Mouse (Mus musculus) bone marrow, adult 2 months (tissue): Measurements from ENCODE around the gene Tprn. TPM values are rescaled to one million over a fixed set of nuclear protein-coding genes. Genes with fewer than 3 reads are reported as not detected.

ENCODE experiments used
- H3K27ac ChIP-seq: fragments of 200-500 bp; 2 replicates; pipeline ENCODE4 v1.5.1; 2012; ENCODE audit warnings: low read depth, mild to moderate bottlenecking, control low read depth, inconsistent platforms, low read length; ENCODE audit not compliant: control insufficient read depth, poor library complexity, insufficient read depth
- H3K4me1 ChIP-seq: fragments of 200-500 bp; 2 replicates; pipeline ENCODE4 v1.6.1; 2011; ENCODE audit warnings: low read length; ENCODE audit not compliant: control insufficient read depth, insufficient read depth
- H3K4me3 ChIP-seq: fragments of 200-500 bp; replicated peaks from 2 replicates; pipeline ENCODE3; 2011; ENCODE audit warnings: mild to moderate bottlenecking, low read depth, low read length, control low read depth; ENCODE audit not compliant: control insufficient read depth
- CTCF ChIP-seq: fragments of 200-500 bp; IDR thresholded peaks from 2 replicates; pipeline ENCODE4 v1.5.1; 2011; ENCODE audit warnings: low read length, control low read depth; ENCODE audit not compliant: control insufficient read depth, insufficient read depth
- POLR2A ChIP-seq: fragments of 200-500 bp; IDR thresholded peaks from 2 replicates; pipeline ENCODE4 v1.6.1; 2011; ENCODE audit warnings: low read depth, mild to moderate bottlenecking, control low read depth, low read length, borderline replicate concordance; ENCODE audit not compliant: control insufficient read depth
- WGBS: fragments of 180-500 bp; shearing (Covaris S2); methylation state at CpG from one replicate; pipeline ENCODE4 v1.1.7; 2018; 5-methylcytosine and 5-hydroxymethylcytosine counted together
- polyA plus RNA-seq: library from polyadenylated mRNA; stranded (reverse); fragments of >200 nt; gene quantifications from 2 replicates; pipeline ENCODE4 v1.2.4, GENCODE M21; 2011; ENCODE audit warnings: low replicate concordance; ENCODE audit not compliant: missing spikeins, insufficient read depth, insufficient read length

The Tprn gene
- polyA plus RNA-seq, 1 experiment: 17.5 TPM

DNA sequence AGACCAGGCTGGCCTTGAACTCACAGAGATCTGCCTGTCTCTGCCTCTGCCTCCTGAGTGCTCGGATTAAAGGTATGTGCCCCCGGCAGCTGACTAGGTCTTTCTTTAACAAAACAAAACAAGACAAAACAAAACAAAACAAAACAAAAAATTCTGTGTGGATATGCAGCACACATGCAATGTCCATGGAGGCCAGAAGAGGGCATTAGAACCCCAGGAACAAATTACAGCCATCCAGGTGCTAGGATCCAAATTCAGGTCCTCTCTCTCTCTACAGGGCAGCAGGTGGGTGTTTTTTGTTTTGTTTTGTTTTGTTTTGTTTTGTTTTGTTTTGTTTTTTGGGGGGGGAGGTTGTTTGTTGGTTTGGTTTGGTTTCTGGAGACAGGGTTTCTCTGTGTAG lies 3.5 kb upstream of the Tprn start:
- 58% methylated on average over 2 of the region's 2 CpGs for WGBS
- TF ChIP-seq POLR2A: no peak
- 0 out of 2 replicates have a peak, but pooled peaks have one; percentile 10 for TF ChIP-seq CTCF
- H3K27ac ChIP-seq: no peak overlapping the region
- H3K4me3 ChIP-seq: no peak overlapping the region
- H3K4me1 ChIP-seq: no peaks in the 10 kb centered on the region

DNA sequence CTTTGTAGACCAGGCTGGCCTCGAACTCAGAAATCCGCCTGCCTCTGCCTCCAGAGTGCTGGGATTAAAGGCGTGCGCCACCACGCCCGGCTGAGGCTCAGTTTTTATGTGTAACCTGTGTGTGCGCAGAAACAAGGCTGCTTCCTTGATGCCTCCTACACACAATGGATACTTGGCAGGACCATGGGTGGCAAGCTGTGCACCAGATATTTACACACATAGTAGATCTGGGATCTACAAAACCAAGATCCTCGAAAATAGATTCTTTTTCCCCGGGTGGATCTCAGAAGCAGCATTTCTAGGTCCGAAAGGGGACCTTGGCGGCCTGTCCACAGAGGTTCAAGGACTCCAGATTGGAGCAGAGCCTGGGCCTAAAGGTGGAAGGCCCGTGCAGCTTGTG lies 548 bp upstream of the Tprn start:
- Histone ChIP-seq H3K4me3 (peak overlapping the region; percentile 53), H3K4me1 (peaks cover 2% of the 10 kb centered on the region), H3K27ac (peak overlapping the region; percentile 1; the same call in 1 of the 2 replicates)
- TF ChIP-seq CTCF (no peak), POLR2A (no peak)
- 47% methylated on average over 12 of the region's 12 CpGs for WGBS

DNA sequence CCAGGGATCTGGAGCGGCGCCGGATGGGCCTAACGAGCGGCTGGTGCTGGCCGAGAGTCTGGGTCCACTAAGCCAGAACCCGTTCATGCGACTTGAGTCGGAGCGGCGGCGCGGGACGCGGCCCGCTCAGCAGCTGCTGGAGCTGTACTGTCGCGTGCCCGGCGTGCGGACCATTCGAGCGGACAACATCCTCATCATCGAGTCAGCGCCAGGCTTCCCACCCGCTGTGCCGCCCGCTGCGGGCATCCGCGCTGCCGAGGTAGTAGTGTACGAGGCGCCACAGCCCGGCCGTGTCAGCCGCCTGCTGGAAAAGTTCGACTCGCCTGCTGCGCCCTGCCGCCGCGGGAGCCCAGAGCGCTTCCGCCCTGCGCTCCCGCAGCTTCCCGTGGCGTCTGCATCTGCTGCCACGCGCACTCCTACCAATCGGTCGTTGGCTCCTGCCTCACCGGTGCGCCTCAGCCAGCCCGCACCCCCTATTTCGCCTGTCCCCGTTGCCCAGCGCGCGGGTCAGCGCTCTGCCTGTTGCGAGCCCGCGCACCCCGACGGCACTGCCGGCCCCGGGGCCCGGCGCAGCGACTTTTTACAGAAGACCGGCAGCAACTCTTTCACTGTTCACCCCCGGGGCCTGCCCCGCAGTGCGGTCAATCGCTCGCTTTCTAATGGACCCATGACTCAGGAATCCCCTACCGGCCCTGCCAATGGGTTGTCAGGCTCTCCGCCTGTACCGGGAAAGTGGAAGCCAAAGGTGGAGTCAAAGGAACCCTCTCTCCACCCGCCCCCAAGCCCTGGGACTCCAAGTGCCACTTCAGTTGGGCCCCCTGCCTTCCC lies 591 bp downstream of the Tprn start:
- WGBS: under 1% methylated on average over 82 of the region's 82 CpGs
- peak overlapping the region; percentile 77 for H3K27ac ChIP-seq
- H3K4me1 ChIP-seq: peaks cover 2% of the 10 kb centered on the region
- TF ChIP-seq POLR2A (peak; percentile 37; the same call in 1 of the 2 replicates), CTCF (no peak)
- peak overlapping the region; percentile 81 for H3K4me3 ChIP-seq

DNA sequence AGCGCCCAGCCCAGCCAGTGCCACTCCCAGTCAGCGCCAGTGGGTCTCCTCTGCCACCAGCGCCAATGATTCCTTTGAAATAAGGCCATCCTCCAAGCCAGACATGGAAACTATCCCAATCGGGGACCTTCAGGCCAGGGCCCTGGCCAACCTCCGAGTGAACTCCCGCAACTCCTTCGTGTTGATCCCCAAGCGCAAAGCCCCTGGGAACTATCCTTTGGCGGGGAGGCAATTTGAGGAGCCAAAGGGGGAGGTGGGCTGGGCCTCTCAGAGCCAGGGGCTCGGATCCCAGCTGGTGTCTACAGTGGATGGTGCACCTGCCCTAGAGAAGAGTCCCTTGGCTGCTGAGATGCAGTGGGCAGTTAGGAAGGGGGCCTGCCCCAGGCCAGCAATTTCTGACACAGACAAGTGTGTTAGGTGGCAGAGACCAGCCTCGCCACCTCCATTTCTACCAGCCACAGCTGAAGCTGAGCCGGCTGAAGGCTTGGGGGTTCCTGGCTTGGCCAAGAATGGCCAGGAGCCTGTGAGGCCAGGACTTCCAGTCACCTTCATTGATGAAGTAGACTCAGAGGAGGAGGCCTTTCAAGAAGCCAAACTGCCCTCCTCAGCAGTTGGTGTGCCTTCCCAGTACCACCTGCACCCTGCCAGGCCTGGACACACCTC lies 1.3 kb downstream of the Tprn start:
- TF ChIP-seq POLR2A (no peak), CTCF (no peak)
- peaks cover 2% of the 10 kb centered on the region for H3K4me1 ChIP-seq
- 42% methylated on average over 12 of the region's 12 CpGs for WGBS
- peak overlapping the region; percentile 81 for H3K4me3 ChIP-seq
- no peak overlapping the region; the same call in 1 of the 2 replicates for H3K27ac ChIP-seq

DNA sequence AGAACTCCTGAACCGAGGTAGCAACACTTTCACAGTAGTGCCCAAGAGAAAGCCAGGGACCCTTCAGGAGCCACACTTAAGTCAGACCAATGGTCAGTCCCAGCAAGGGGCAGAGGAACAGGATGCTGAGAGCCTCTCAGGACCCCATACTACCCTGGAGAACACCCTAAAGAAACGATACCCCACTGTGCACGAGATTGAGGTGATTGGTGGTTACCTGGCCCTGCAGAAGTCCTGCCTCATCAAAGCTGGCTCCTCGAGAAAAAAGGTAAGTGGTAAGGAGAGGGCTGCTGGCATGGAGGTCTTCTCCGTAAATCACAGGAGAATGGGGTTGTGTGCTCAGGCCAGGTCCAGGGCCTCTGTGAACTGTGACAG lies 1.9 kb downstream of the Tprn start:
- Histone ChIP-seq H3K4me3 (no peak overlapping the region), H3K4me1 (peaks cover 4% of the 10 kb centered on the region), H3K27ac (no peak overlapping the region)
- TF ChIP-seq CTCF (no peak), POLR2A (no peak)
- WGBS: 64% methylated on average over 5 of the region's 5 CpGs

DNA sequence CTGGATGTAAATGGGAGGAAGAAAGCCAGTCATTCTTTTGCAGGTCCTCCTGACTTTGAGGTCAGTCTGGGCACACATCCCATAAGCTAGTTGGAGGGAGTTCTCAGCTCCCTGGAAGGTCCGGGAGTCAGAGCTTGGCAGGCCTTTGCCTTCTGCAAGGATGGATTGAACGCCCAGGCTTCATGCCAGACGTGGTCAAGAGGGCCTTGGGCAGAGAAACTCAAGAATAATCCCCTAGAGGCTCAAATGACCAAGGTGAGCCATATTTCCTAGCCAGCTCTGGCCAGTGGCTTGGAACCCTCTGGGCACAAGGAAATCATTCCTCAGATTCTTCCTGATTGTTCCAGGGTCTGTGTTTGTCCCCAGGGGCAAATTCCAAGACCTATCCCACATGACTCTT lies 2.4 kb downstream of the Tprn start:
- Histone ChIP-seq H3K4me3 (no peak overlapping the region), H3K4me1 (peaks cover 4% of the 10 kb centered on the region), H3K27ac (no peak overlapping the region)
- TF ChIP-seq CTCF (no peak), POLR2A (no peak)
- 73% methylated on average over 3 of the region's 3 CpGs for WGBS

DNA sequence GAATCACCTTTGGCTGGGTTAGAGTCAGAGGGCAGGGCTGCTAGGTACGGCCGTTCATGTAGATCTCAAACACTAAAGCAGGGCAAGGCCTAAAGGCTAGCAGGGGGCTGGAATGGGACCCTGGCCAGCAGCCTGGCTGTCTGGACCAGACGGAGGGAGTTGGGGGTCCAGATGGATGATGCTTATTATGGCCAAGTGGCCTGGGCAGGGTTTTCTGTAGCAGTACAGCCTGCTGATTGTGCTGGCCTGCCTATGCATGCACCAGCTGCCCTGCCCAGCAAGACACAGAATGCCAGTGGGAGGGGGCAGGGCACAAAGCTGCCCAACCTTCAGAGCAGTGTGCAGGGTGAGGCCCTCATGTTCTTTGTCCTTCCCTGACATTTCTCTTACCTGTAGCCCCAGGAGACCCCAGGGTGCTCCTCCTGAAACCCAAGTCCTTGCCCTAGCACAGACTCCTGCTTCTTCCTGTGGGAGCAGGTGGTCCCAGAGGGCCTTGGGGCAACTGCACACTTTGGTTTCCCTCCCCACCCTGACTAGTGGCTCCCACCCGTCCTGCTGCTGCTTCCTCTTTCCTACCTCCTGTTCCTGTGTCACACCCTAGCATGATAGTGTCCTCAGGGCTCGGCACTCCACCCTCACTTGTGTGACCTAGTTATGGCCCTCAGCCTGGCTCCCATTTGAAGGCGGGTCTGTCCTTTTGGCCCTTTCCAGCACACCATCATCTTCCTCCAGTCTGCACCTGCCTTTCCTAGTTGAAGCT lies 3.7 kb downstream of the Tprn start:
- H3K4me3 ChIP-seq: no peak overlapping the region
- 38% methylated on average over 6 of the region's 6 CpGs for WGBS
- peaks cover 4% of the 10 kb centered on the region for H3K4me1 ChIP-seq
- TF ChIP-seq POLR2A: no peak
- no peak for TF ChIP-seq CTCF
- H3K27ac ChIP-seq: peak overlapping the region; percentile 31

DNA sequence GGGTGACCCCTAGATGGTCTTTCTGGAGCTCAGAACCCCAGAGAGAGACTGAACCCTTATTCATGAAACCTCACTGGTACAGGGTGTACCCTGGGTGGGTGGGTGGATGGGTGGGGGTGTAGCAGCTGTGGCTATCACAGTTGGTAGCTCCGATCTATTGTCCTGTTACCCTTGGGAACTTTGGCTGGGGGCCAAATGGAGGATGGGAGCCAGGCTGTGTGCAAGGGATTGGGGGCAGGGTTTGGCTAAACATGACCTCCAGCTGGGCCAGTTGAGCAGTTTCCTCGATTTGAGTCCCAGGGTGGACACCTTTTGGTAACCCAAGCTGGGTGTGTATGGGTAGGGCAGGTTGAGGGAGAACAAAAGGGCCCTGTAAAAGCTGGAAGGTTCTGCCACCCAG lies 4.3 kb downstream of the Tprn start:
- WGBS: 58% methylated on average over 2 of the region's 2 CpGs
- H3K4me1 ChIP-seq: peaks cover 5% of the 10 kb centered on the region

More for the DNA sequence above, 4.3 kb downstream of the Tprn start:
- Histone ChIP-seq H3K4me3 (no peak overlapping the region), H3K27ac (no peak overlapping the region)
- TF ChIP-seq CTCF: no peak
- TF ChIP-seq POLR2A: no peak
